Mouse (Mus musculus) brown adipose tissue, adult 24 weeks (tissue): ENCODE data around the gene Elmod3. TPM values are rescaled to one million over a fixed set of nuclear protein-coding genes. Genes with fewer than 3 reads are reported as not detected.
"Not testable (repeated sequence)": the region's sequence is repeated elsewhere in the genome, so short reads cannot be mapped to it uniquely, and the experiment has no call there.

Experiments used
- H3K27ac ChIP-seq: fragments of 200-500 bp; replicated peaks from 2 replicates; pipeline ENCODE4 v1.5.1; 2012; ENCODE audit warnings: low read depth, mild to moderate bottlenecking, low read length
- H3K4me1 ChIP-seq: fragments of 200-500 bp; 2 replicates; pipeline ENCODE4 v1.6.1; 2012; ENCODE audit warnings: low read length, mixed read lengths; ENCODE audit not compliant: control insufficient read depth, insufficient read depth, insufficient read length
- H3K4me3 ChIP-seq: fragments of 200-500 bp; 2 replicates; pipeline ENCODE4 v1.5.1; 2012; ENCODE audit warnings: low read depth, mild to moderate bottlenecking, low read length, moderate library complexity; ENCODE audit not compliant: insufficient read depth
- polyA plus RNA-seq: library from polyadenylated mRNA; stranded (reverse); fragments of >200 nt; gene quantifications from 2 replicates; pipeline ENCODE4 v1.2.4, GENCODE M21; 2012; ENCODE audit not compliant: missing spikeins, insufficient read depth, insufficient read length

Gene Elmod3
- polyA plus RNA-seq, 1 experiment, result 31.5 TPM

DNA sequence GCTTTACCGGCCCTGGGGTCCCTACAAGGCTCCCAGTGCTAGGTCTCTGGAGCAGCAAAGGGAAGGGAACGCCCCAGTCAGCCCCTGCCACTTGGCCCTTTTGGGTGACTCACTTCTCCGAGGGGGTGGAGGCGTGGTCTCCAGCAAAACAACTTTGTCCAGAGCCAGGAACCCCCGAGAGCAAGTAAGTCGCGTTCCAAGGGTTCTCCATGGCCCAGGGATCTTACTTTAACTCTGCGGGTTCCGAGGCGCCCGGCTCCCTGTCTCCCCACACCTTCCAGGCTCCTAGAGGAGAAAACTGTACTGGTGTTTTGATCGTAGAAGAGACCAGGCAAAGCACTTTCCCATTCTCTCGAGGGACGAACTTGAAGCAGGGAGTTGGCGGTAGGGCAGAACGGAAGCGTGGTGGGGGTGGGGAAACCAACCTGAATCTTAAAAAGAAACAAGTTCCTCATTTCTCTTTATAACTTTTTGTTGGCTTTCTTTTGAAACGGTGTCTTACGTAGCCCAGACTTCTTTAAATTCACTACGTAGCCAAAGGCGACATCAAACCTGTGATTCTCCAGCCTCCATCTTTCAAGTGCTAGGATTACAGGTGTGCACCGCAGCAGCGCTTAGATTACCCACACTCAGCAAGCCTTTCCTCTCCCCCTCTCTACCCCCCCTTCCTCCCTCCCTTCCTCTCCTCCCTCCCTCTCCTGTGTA lies 53.8 kb downstream of the Elmod3 start, which contains the start of gene Capg:
Gene Capg, plus strand, starts transcription at position 109 of the 705 bp plus-strand sequence.
- Histone ChIP-seq H3K4me3 (peak within 1 kb of the TSS; percentile 75), H3K27ac (peak within 1 kb of the TSS; percentile 83), H3K4me1 (peaks cover 3% of the 10 kb centered on the region; the same call in 1 of the 2 replicates)

- Histone ChIP-seq H3K27ac (no peak overlapping the region), H3K4me3 (no peak overlapping the region), H3K4me1 (peaks cover 3% of the 10 kb centered on the region; the same call in 1 of the 2 replicates)
These were observed 54.9 kb downstream of the Elmod3 start for GRCm38 (mm10) chr6:72543265-72543850.

- Histone ChIP-seq H3K4me1 (no peaks in the 10 kb centered on the region), H3K4me3 (peak overlapping the region; percentile 63), H3K27ac (0 out of 2 replicates have a peak overlapping the region, but pooled peaks have one; percentile 23)
These were observed 59.6 kb downstream of the Elmod3 start for GRCm38 (mm10) chr6:72538562-72539031.

DNA sequence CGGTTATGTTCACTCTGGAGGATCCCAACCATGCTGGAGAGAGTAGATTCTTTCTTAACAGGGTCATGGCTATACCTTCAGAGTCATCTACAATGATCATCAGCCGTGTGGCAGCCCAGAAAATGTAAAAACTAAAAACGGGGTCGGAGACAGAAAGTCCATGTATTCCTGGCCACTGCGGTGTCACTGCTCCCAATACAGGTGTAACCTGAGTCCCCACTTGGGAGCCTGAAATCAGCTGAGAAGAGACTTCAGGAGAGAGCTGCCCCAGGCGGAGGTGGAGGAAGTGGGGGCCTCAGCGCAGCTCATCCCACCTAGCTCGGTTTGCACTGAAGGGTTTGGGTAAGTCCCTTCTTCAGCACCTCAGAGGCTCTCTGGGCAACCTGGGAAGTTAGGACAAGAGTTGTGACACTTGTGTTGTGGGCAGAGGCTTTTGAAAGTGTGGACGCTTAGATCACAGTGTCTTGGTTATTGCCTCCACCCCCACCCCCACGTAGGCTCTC lies 60.2 kb downstream of the Elmod3 start:
- H3K4me1 ChIP-seq, result no peaks in the 10 kb centered on the region
- H3K4me3 ChIP-seq, result peak overlapping the region; percentile 63
- H3K27ac ChIP-seq, result 0 out of 2 replicates have a peak overlapping the region, but pooled peaks have one; percentile 23

GRCm38 (mm10) chr6:72535165-72535564 lies 63.0 kb downstream of the Elmod3 start:
- H3K27ac ChIP-seq, result no peak overlapping the region
- H3K4me3 ChIP-seq, result no peak overlapping the region
- H3K4me1 ChIP-seq, result no peaks in the 10 kb centered on the region

GRCm38 (mm10) chr6:72534035-72534809 lies 64.0 kb downstream of the Elmod3 start:
- Histone ChIP-seq H3K4me1 (no peaks in the 10 kb centered on the region), H3K27ac (no peak overlapping the region)

DNA sequence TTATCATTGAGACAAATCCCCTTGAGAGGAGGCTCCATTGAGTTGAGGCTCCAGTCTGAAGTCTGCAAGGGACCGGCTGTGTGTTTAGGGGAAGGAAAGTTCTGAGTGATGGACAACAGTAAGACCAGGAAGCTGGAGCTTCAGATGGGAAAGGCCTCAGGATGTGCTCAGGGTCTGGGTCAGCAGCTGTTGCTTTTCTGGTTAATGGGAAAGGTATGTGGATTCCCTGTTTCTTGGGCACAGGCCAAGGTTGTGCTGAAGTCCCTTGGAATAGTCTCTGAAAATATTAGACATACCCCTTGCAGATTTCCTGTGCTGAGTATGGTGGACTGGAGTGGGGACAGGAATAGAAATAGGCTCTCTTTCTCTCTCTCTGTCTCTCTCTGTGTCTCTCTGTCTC lies 64.7 kb downstream of the Elmod3 start:
- H3K27ac ChIP-seq, H3K4me3 ChIP-seq, H3K4me1 ChIP-seq: not testable (repeated sequence)

More at GRCm38 (mm10) chr6:72534035-72534809, 64.0 kb downstream of the Elmod3 start:
- H3K4me3 ChIP-seq, result no peak overlapping the region

DNA sequence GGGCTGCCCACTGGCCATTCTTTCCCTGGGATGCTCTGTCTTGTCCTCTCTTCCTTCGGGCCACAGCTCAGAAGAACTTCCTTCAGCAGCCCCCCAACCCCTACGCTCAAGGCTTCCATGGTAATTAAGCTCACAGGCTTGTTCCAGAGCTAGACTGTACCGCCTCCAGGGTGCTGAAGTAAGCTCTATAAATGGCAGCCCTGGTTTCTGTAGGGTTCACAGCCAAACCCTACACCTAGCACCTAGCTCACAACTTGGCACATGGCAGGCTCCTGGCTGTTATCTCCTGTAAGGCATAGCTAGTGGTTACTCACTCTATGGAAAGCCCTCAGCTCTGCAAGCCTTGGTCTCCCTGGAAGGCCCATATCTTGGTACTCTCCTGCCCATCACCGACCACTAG lies 65.6 kb downstream of the Elmod3 start:
- Histone ChIP-seq H3K27ac (no peak overlapping the region), H3K4me3 (no peak overlapping the region), H3K4me1 (peaks cover 7% of the 10 kb centered on the region)

GRCm38 (mm10) chr6:72528410-72529151 lies 69.6 kb downstream of the Elmod3 start:
- Histone ChIP-seq H3K4me1 (peaks cover 7% of the 10 kb centered on the region), H3K27ac (peak overlapping the region; percentile 90), H3K4me3 (no peak overlapping the region)

DNA sequence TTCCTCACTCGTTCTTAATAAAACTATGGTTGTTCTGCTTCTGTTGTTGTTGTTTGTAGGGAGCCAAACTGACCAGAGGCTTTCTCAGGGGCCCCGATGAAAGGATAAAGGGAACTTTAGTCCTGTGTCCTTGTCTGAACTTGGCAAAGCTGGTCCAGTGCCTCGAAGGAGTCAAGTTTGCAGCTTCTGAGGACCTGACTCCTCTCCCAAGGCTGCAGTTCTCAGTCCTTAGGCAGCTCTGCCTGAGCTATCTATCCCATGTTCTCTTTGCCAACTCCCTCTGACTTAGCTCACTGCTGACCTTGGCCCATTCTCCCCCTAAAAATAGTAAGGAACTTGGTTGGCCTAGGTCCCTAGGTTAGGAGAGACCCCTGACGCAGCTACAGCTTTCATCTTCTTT lies 71.1 kb downstream of the Elmod3 start:
- no peak overlapping the region for H3K4me3 ChIP-seq
- no peak overlapping the region for H3K27ac ChIP-seq
- peaks cover 7% of the 10 kb centered on the region for H3K4me1 ChIP-seq

DNA sequence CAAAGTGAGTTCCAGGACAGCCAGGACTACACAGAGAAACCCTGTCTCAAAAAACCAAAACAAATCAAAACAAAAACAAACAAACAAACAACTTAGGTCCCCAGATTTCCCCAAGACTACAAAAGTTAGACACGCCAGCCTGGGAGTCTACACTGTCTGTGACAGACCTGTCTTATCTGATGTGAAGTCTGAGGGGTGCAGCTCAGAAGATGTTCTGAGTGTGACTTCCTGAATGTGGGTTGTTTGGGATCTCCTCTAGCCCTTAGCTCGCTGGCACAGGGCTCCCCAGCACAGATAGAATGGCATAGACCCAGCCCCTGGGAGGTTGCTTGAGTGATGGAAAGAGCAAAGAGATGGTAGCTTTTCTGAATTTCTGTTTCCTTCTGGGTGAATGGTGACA lies 74.1 kb downstream of the Elmod3 start:
- Histone ChIP-seq H3K4me3 (no peak overlapping the region), H3K4me1 (peaks cover 14% of the 10 kb centered on the region), H3K27ac (no peak overlapping the region)

DNA sequence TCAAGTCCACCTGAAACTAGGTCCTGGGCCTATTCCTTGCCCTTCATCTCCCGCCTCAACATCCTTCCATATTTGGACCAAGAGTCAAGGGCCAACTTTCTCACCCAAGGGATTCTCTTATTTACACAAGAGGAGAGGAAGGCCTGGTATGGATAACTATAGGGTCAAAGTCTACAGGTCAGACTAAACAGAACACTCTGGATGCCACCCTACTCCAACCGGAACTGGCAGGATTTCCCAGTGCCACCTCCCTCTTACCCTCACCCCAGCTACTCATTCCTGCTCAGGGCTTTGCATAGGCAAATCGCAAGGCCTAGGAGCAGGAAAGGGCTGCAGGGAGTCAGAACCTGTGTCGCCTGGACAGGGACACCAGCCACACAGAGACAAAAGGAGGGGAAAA lies 75.0 kb downstream of the Elmod3 start:
- Histone ChIP-seq H3K4me3 (no peak overlapping the region), H3K4me1 (peaks cover 8% of the 10 kb centered on the region), H3K27ac (no peak overlapping the region)

DNA sequence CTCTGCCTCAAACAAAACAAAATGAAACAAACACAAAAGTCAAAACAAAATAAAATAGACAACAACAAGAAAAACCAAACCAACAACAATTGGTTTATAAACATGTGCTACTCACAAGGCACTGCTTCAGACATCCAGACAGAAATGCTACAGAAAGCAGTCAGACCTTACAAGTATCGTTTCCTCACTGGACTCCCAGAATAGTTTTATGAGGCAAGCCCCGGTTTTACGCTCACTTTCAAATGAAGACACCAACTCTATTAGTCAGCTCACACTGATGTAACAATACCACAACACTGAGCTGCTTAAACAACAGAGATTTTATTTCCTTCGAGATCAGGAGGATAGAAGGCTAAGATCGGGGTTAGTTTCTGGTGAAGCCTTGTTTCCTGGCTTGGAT lies 75.9 kb downstream of the Elmod3 start:
- Histone ChIP-seq H3K4me3 (no peak overlapping the region), H3K27ac (no peak overlapping the region), H3K4me1 (peaks cover 7% of the 10 kb centered on the region)

DNA sequence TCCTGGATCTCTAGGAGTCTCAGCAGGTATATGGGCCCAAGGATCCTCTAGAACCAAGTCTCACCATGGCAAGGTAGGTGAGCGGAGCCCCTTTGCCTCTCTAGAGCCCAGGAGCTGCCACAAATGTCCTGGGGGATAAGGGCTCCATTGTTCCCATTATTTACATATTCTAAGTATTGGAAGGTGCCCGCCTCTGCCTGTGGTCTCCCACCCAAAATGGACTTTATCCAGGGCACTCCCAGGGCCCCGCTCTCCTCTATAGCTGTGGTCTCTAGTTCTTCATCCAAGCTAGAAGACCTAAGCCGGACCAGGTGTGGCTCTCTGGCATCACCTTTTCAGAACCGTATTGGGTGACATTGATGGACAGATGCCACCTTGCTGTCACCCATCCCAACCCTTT lies 76.6 kb downstream of the Elmod3 start, which contains the start of gene Sh2d6:
Gene Sh2d6, minus strand, starts transcription at position 101 of the 400 bp plus-strand sequence.
- Histone ChIP-seq H3K4me3 (no peak within 1 kb of the TSS), H3K27ac (peak within 1 kb of the TSS; percentile 44; the same call in 1 of the 2 replicates), H3K4me1 (peaks cover 7% of the 10 kb centered on the region)
